Mouse (Mus musculus): Measurements from ENCODE around the gene Abcg5. TPM values are rescaled to one million over a fixed set of nuclear protein-coding genes. Genes with fewer than 3 reads are reported as not detected.

Abcg5 gene
- total and polyA plus RNA-seq, 3 experiments = not detected

- DNase-seq (ENCODE audit: low read depth, low spot score) = no peak
- Histone ChIP-seq H3K4me3 (ENCODE audit: control insufficient read depth in 1 of 2, insufficient read depth in 1 of 2, low read depth in 2 of 2, low read length in 2 of 2) (no peak overlapping the region), H3K9ac (ENCODE audit: control insufficient read depth, low read depth, low read length, poor library complexity, severe bottlenecking) (no peak overlapping the region), H3K36me3 (ENCODE audit: control insufficient read depth in 1 of 2, insufficient read depth in 2 of 2, low read length in 2 of 2) (no peaks in the 10 kb centered on the region), H3K79me2 (ENCODE audit: control insufficient read depth, insufficient read depth, low read length, poor library complexity) (no peaks in the 10 kb centered on the region), H3K4me1 (ENCODE audit: control insufficient read depth in 1 of 2, insufficient read depth in 2 of 2, low read length in 2 of 2) (no peaks in the 10 kb centered on the region), H3K9me3 (replicated peaks; ENCODE audit: insufficient read depth, low read length) (no peaks in the 10 kb centered on the region), H3K27ac (ENCODE audit: control insufficient read depth, low read depth, low read length) (no peak overlapping the region), H3K27me3 (ENCODE audit: control insufficient read depth in 1 of 2, insufficient read depth in 2 of 2, low read length in 2 of 2) (peaks cover 3 to 13% of the 10 kb centered on the region in 2 experiments; a peak in 3 of 4 replicates)
- TF ChIP-seq ELF1 (IDR thresholded peaks at IDR 0.05; ENCODE audit: low read depth, low read length) (no peak), HCFC1 (IDR thresholded peaks at IDR 0.05; ENCODE audit: low read depth, low read length) (no peak), USF1 (IDR thresholded peaks at IDR 0.05; ENCODE audit: low read depth, low read length) (no peak), EP300 (IDR thresholded peaks at IDR 0.05; ENCODE audit: low read depth in 1 of 2, low read length in 2 of 2) (no peak), MAZ (IDR thresholded peaks at IDR 0.05; ENCODE audit: low read depth, low read length) (no peak), E2F4 (IDR thresholded peaks at IDR 0.05; ENCODE audit: borderline replicate concordance, low read depth, low read length) (no peak), USF2 (IDR thresholded peaks at IDR 0.05; ENCODE audit: borderline replicate concordance in 1 of 2, insufficient read depth in 1 of 2, low read depth in 1 of 2, low read length in 2 of 2) (no peak), NRF1 (IDR thresholded peaks at IDR 0.05; ENCODE audit: insufficient read depth, low read depth, low read length, poor library complexity, severe bottlenecking) (no peak), SIN3A (IDR thresholded peaks at IDR 0.05; ENCODE audit: low read length) (no peak)
These were observed 6.0 kb upstream of the Abcg5 start for GRCm38 (mm10) chr17:84688834-84689233.

GRCm38 (mm10) chr17:84687994-84688393 lies 5.2 kb upstream of the Abcg5 start:
- DNase-seq (ENCODE audit: low read depth, low spot score) = no peak
- peaks cover 3 to 13% of the 10 kb centered on the region in 2 experiments; a peak in 3 of 4 replicates for H3K27me3 ChIP-seq (ENCODE audit: control insufficient read depth in 1 of 2, insufficient read depth in 2 of 2, low read length in 2 of 2)
- H3K9me3 ChIP-seq (replicated peaks; ENCODE audit: insufficient read depth, low read length) = no peaks in the 10 kb centered on the region
- no peak overlapping the region for H3K27ac ChIP-seq (ENCODE audit: control insufficient read depth, low read depth, low read length)
- no peaks in the 10 kb centered on the region for H3K4me1 ChIP-seq (ENCODE audit: control insufficient read depth in 1 of 2, insufficient read depth in 2 of 2, low read length in 2 of 2)
- no peak for TF ChIP-seq POLR2AphosphoS2 (IDR thresholded peaks at IDR 0.05; ENCODE audit: low read length)
- no peak for TF ChIP-seq EP300 (IDR thresholded peaks at IDR 0.05; ENCODE audit: low read depth in 1 of 2, low read length in 2 of 2)
- H3K4me3 ChIP-seq (ENCODE audit: control insufficient read depth in 1 of 2, insufficient read depth in 1 of 2, low read depth in 2 of 2, low read length in 2 of 2) = no peak overlapping the region
- no peak overlapping the region for H3K9ac ChIP-seq (ENCODE audit: control insufficient read depth, low read depth, low read length, poor library complexity, severe bottlenecking)
- H3K79me2 ChIP-seq (ENCODE audit: control insufficient read depth, insufficient read depth, low read length, poor library complexity) = no peaks in the 10 kb centered on the region
- H3K36me3 ChIP-seq (ENCODE audit: control insufficient read depth in 1 of 2, insufficient read depth in 2 of 2, low read length in 2 of 2) = no peaks in the 10 kb centered on the region

- H3K4me3 ChIP-seq (ENCODE audit: control insufficient read depth in 1 of 2, insufficient read depth in 1 of 2, low read depth in 2 of 2, low read length in 2 of 2) = no peak overlapping the region
- no peak overlapping the region for H3K9ac ChIP-seq (ENCODE audit: control insufficient read depth, low read depth, low read length, poor library complexity, severe bottlenecking)
- peaks cover 3 to 9% of the 10 kb centered on the region in 2 experiments; a peak in 3 of 4 replicates for H3K27me3 ChIP-seq (ENCODE audit: control insufficient read depth in 1 of 2, insufficient read depth in 2 of 2, low read length in 2 of 2)
- H3K4me1 ChIP-seq (ENCODE audit: control insufficient read depth in 1 of 2, insufficient read depth in 2 of 2, low read length in 2 of 2) = no peaks in the 10 kb centered on the region
- H3K79me2 ChIP-seq (ENCODE audit: control insufficient read depth, insufficient read depth, low read length, poor library complexity) = no peaks in the 10 kb centered on the region
- TF ChIP-seq MYB (IDR thresholded peaks at IDR 0.05; ENCODE audit: low read depth, low read length) = no peak
- no peak for TF ChIP-seq RCOR1 (IDR thresholded peaks at IDR 0.05; ENCODE audit: low read depth, low read length)
- no peak for TF ChIP-seq CTCF (IDR thresholded peaks at IDR 0.05 in 2 of 3, conservative IDR thresholded peaks at IDR 0.05 in 1 of 3; ENCODE audit: control insufficient read depth in 1 of 3, insufficient read depth in 1 of 3, low read depth in 2 of 3, low read length in 3 of 3, poor library complexity in 1 of 3, severe bottlenecking in 1 of 3)
- no peak for TF ChIP-seq MXI1 (IDR thresholded peaks at IDR 0.05; ENCODE audit: low read depth, low read length)
- TF ChIP-seq NRF1 (IDR thresholded peaks at IDR 0.05; ENCODE audit: insufficient read depth, low read depth, low read length, poor library complexity, severe bottlenecking) = no peak
- TF ChIP-seq USF2 (IDR thresholded peaks at IDR 0.05; ENCODE audit: borderline replicate concordance in 1 of 2, insufficient read depth in 1 of 2, low read depth in 1 of 2, low read length in 2 of 2) = no peak
- TF ChIP-seq ZNF384 (IDR thresholded peaks at IDR 0.05; ENCODE audit: low read depth, low read length) = no peak
- TF ChIP-seq MYC (IDR thresholded peaks at IDR 0.05; ENCODE audit: low read depth, low read length) = no peak
- no peak for TF ChIP-seq BHLHE40 (IDR thresholded peaks at IDR 0.05; ENCODE audit: borderline replicate concordance, low read depth, low read length)
- TF ChIP-seq ETS1 (IDR thresholded peaks at IDR 0.05; ENCODE audit: low read depth, low read length) = no peak
- TF ChIP-seq ZC3H11A (IDR thresholded peaks at IDR 0.05; ENCODE audit: low read depth, low read length) = no peak
- TF ChIP-seq NELFE (IDR thresholded peaks at IDR 0.05; ENCODE audit: low read depth, low read length) = no peak
- TF ChIP-seq CHD1 (IDR thresholded peaks at IDR 0.05; ENCODE audit: low read depth, low read length) = no peak
- no peak for TF ChIP-seq HCFC1 (IDR thresholded peaks at IDR 0.05; ENCODE audit: low read depth, low read length)
- TF ChIP-seq USF1 (IDR thresholded peaks at IDR 0.05; ENCODE audit: low read depth, low read length) = no peak
- no peak for DNase-seq (ENCODE audit: low read depth, low spot score)
- H3K9me3 ChIP-seq (replicated peaks; ENCODE audit: insufficient read depth, low read length) = no peaks in the 10 kb centered on the region
- no peak overlapping the region for H3K27ac ChIP-seq (ENCODE audit: control insufficient read depth, low read depth, low read length)
- no peaks in the 10 kb centered on the region for H3K36me3 ChIP-seq (ENCODE audit: control insufficient read depth in 1 of 2, insufficient read depth in 2 of 2, low read length in 2 of 2)
These were observed 2.5 kb upstream of the Abcg5 start for GRCm38 (mm10) chr17:84685286-84685685.

Measured in MEL (cell line).